Mouse (Mus musculus): ENCODE measurements around the gene Ubp1. TPM values are rescaled to one million over a fixed set of nuclear protein-coding genes. Genes with fewer than 3 reads are reported as not detected.

The Ubp1 gene
- polyA plus RNA-seq, 1 experiment = 31.1 TPM

DNA sequence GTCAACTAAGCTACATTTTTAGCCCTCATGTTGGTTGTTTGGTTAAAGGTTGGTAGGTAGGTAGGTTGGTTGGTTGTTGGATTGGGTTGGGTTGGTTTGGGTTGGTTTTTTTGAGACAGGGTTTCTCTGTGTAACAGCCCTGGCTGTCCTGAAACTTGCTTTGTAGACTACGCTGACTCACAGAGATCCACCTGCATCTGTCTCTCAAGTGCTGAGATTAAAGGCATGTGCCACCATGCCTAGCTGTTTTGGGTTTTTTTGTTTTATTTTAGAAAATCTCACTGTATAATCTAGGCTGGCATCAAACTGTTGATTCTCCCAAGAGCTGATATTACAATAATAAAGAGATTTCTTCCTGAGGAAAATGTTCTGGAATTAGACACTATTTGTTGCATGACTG is 12.6 kb downstream of the Ubp1 start:
- H3K4me2 ChIP-seq (ENCODE audit: low read depth) = peak overlapping the region; percentile 30
- no peaks in the 10 kb centered on the region for H3K27me3 ChIP-seq (ENCODE audit: control insufficient read depth, insufficient read depth, insufficient read length)
- peaks cover 10% of the 10 kb centered on the region for H3K36me3 ChIP-seq (ENCODE audit: control insufficient read depth, insufficient read depth)
- no peak overlapping the region for H3K4me3 ChIP-seq
- H3K79me2 ChIP-seq (ENCODE audit: control insufficient read depth, insufficient read depth) = peaks cover 93% of the 10 kb centered on the region
- H3ac ChIP-seq (ENCODE audit: control insufficient read depth, insufficient read length) = no peak overlapping the region
- TF ChIP-seq MYOD1 (IDR thresholded peaks at IDR 0.05; ENCODE audit: control insufficient read depth in 1 of 3, insufficient read length in 2 of 3, low read depth in 2 of 3) = peak; percentile 39 to 74 (median 50)
- no peak for TF ChIP-seq MAX (IDR thresholded peaks at IDR 0.05; ENCODE audit: low read depth)
- TF ChIP-seq POLR2A (IDR thresholded peaks at IDR 0.05; ENCODE audit: insufficient read length, low read depth) = no peak
- no peak for TF ChIP-seq CEBPB (IDR thresholded peaks at IDR 0.05; ENCODE audit: insufficient read depth, poor library complexity, severe bottlenecking)

GRCm38 (mm10) chr9:113947216-113947615 is 16.5 kb downstream of the Ubp1 start:
- Histone ChIP-seq H3K4me3 (no peak overlapping the region), H3K27me3 (ENCODE audit: control insufficient read depth, insufficient read depth, insufficient read length) (no peaks in the 10 kb centered on the region), H3ac (ENCODE audit: control insufficient read depth, insufficient read length) (no peak overlapping the region), H3K79me2 (ENCODE audit: control insufficient read depth, insufficient read depth) (peaks cover 71% of the 10 kb centered on the region), H3K4me2 (ENCODE audit: low read depth) (no peak overlapping the region), H3K36me3 (ENCODE audit: control insufficient read depth, insufficient read depth) (peaks cover 17% of the 10 kb centered on the region)
- TF ChIP-seq REST (IDR thresholded peaks at IDR 0.05; ENCODE audit: insufficient read depth, insufficient read length) = no peak
- no peak for TF ChIP-seq CEBPB (IDR thresholded peaks at IDR 0.05; ENCODE audit: insufficient read depth, poor library complexity, severe bottlenecking)
- no peak for TF ChIP-seq TCF3 (IDR thresholded peaks at IDR 0.05; ENCODE audit: insufficient read length, low read depth)
- no peak for TF ChIP-seq TCF12 (IDR thresholded peaks at IDR 0.05; ENCODE audit: insufficient read depth, poor library complexity, severe bottlenecking)
- TF ChIP-seq MYOG (IDR thresholded peaks at IDR 0.05; ENCODE audit: control insufficient read depth in 1 of 3, insufficient read depth in 1 of 3, insufficient read length in 2 of 3, low read depth in 2 of 3) = no peak
- no peak for TF ChIP-seq E2F4 (IDR thresholded peaks at IDR 0.05; ENCODE audit: insufficient read depth)
- TF ChIP-seq POLR2A (IDR thresholded peaks at IDR 0.05; ENCODE audit: insufficient read length, low read depth) = no peak
- no peak for TF ChIP-seq MYOD1 (IDR thresholded peaks at IDR 0.05; ENCODE audit: control insufficient read depth in 1 of 3, insufficient read length in 2 of 3, low read depth in 2 of 3)
- no peak for TF ChIP-seq USF1 (IDR thresholded peaks at IDR 0.05; ENCODE audit: low read depth)
- no peak for TF ChIP-seq SRF (IDR thresholded peaks at IDR 0.05; ENCODE audit: control insufficient read depth, insufficient read length, low read depth)
- no peak for TF ChIP-seq POLR2AphosphoS2 (IDR thresholded peaks at IDR 0.05; ENCODE audit: insufficient read length, low read depth)

- Histone ChIP-seq H3K4me2 (ENCODE audit: low read depth) (no peak overlapping the region), H3ac (ENCODE audit: control insufficient read depth, insufficient read length) (no peak overlapping the region), H3K4me3 (no peak overlapping the region), H3K27me3 (ENCODE audit: control insufficient read depth, insufficient read depth, insufficient read length) (no peaks in the 10 kb centered on the region), H3K36me3 (ENCODE audit: control insufficient read depth, insufficient read depth) (peaks cover 59% of the 10 kb centered on the region), H3K79me2 (ENCODE audit: control insufficient read depth, insufficient read depth) (peaks cover 15% of the 10 kb centered on the region)
- TF ChIP-seq MAX (IDR thresholded peaks at IDR 0.05; ENCODE audit: low read depth) (no peak), USF1 (IDR thresholded peaks at IDR 0.05; ENCODE audit: low read depth) (no peak), E2F4 (IDR thresholded peaks at IDR 0.05; ENCODE audit: insufficient read depth) (no peak), MYOG (IDR thresholded peaks at IDR 0.05; ENCODE audit: control insufficient read depth in 1 of 3, insufficient read depth in 1 of 3, insufficient read length in 2 of 3, low read depth in 2 of 3) (no peak), CEBPB (IDR thresholded peaks at IDR 0.05; ENCODE audit: insufficient read depth, poor library complexity, severe bottlenecking) (no peak), TCF3 (IDR thresholded peaks at IDR 0.05; ENCODE audit: insufficient read length, low read depth) (no peak), REST (IDR thresholded peaks at IDR 0.05; ENCODE audit: insufficient read depth, insufficient read length) (no peak), POLR2AphosphoS2 (IDR thresholded peaks at IDR 0.05; ENCODE audit: insufficient read length, low read depth) (no peak)
Observed at GRCm38 (mm10) chr9:113957777-113958176, 27.0 kb downstream of the Ubp1 start.

- peaks cover 66% of the 10 kb centered on the region for H3K36me3 ChIP-seq (ENCODE audit: control insufficient read depth, insufficient read depth)
- H3K4me3 ChIP-seq = no peak overlapping the region
- H3K79me2 ChIP-seq (ENCODE audit: control insufficient read depth, insufficient read depth) = no peaks in the 10 kb centered on the region
- H3ac ChIP-seq (ENCODE audit: control insufficient read depth, insufficient read length) = no peak overlapping the region
- no peak overlapping the region for H3K4me2 ChIP-seq (ENCODE audit: low read depth)
- H3K27me3 ChIP-seq (ENCODE audit: control insufficient read depth, insufficient read depth, insufficient read length) = no peaks in the 10 kb centered on the region
- TF ChIP-seq E2F4 (IDR thresholded peaks at IDR 0.05; ENCODE audit: insufficient read depth) = no peak
- no peak for TF ChIP-seq MAX (IDR thresholded peaks at IDR 0.05; ENCODE audit: low read depth)
- TF ChIP-seq TCF12 (IDR thresholded peaks at IDR 0.05; ENCODE audit: insufficient read depth, poor library complexity, severe bottlenecking) = no peak
- TF ChIP-seq REST (IDR thresholded peaks at IDR 0.05; ENCODE audit: insufficient read depth, insufficient read length) = no peak
- TF ChIP-seq USF1 (IDR thresholded peaks at IDR 0.05; ENCODE audit: low read depth) = no peak
- TF ChIP-seq MYOG (IDR thresholded peaks at IDR 0.05; ENCODE audit: control insufficient read depth in 1 of 3, insufficient read depth in 1 of 3, insufficient read length in 2 of 3, low read depth in 2 of 3) = no peak
Observed at GRCm38 (mm10) chr9:113963718-113964117, 33.0 kb downstream of the Ubp1 start.

DNA sequence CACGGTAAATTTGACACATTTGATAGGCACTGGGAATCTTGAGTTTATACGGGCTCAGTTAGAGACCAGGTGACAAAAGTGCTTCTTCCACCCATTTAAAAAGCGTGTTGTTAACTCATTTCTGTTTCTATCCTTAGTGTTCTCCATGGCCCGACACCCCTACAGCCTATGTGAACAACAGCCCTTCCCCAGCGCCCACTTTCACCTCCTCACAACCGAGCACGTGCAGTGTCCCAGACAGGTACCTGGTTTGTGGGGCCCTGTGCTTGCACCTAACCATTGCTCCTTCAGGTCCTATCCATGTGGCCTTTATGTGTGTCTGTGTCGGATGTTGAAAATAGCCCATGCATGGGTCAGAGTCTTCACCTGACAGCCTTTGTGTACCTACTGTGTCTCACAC is 33.7 kb downstream of the Ubp1 start:
- no peak overlapping the region for H3K4me2 ChIP-seq (ENCODE audit: low read depth)
- H3K79me2 ChIP-seq (ENCODE audit: control insufficient read depth, insufficient read depth) = no peaks in the 10 kb centered on the region
- no peak for TF ChIP-seq SRF (IDR thresholded peaks at IDR 0.05; ENCODE audit: control insufficient read depth, insufficient read length, low read depth)
- no peak for TF ChIP-seq TCF12 (IDR thresholded peaks at IDR 0.05; ENCODE audit: insufficient read depth, poor library complexity, severe bottlenecking)
- no peak for TF ChIP-seq MYOD1 (IDR thresholded peaks at IDR 0.05; ENCODE audit: control insufficient read depth in 1 of 3, insufficient read length in 2 of 3, low read depth in 2 of 3)
- TF ChIP-seq POLR2AphosphoS2 (IDR thresholded peaks at IDR 0.05; ENCODE audit: insufficient read length, low read depth) = peak; percentile 30
- TF ChIP-seq TCF3 (IDR thresholded peaks at IDR 0.05; ENCODE audit: insufficient read length, low read depth) = no peak
- no peak for TF ChIP-seq MYOG (IDR thresholded peaks at IDR 0.05; ENCODE audit: control insufficient read depth in 1 of 3, insufficient read depth in 1 of 3, insufficient read length in 2 of 3, low read depth in 2 of 3)
- no peaks in the 10 kb centered on the region for H3K27me3 ChIP-seq (ENCODE audit: control insufficient read depth, insufficient read depth, insufficient read length)
- H3ac ChIP-seq (ENCODE audit: control insufficient read depth, insufficient read length) = no peak overlapping the region
- peaks cover 62% of the 10 kb centered on the region for H3K36me3 ChIP-seq (ENCODE audit: control insufficient read depth, insufficient read depth)
- H3K4me3 ChIP-seq = no peak overlapping the region
